Mouse (Mus musculus): ENCODE measurements around the gene Exoc3l4.
A peak's percentile ranks its signal among the peaks of the same experiment; 100 is the strongest.

Exoc3l4 gene

DNA sequence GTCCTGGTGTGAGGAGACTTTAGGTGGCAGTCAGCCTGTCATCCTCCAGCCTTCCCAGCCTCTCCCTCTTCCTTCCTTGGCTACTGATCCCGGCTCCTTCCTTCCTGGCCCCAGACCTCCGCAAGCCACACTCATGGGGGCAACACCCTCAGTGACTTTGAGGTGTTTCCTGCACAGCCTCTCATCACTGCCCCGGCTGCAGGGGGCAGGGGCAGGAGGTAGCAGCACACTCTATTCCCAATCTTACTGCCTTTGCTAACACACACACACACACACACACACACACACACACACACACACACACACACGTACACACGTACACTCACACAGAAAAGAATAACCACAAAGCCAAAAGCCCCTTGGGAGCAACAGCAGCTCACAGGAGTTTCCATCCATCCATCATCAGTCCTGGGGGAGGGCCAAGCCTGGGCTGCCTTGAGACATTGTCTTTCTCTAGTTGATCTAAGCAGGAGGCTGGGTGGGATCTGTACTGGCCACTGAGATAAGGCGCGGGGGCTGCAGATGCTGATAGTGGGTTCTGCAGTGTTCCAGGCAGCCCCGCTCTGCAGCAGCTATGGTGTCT, 18.0 kb downstream of the Exoc3l4 start:
- DNase-seq, result peak; percentile 77

DNA sequence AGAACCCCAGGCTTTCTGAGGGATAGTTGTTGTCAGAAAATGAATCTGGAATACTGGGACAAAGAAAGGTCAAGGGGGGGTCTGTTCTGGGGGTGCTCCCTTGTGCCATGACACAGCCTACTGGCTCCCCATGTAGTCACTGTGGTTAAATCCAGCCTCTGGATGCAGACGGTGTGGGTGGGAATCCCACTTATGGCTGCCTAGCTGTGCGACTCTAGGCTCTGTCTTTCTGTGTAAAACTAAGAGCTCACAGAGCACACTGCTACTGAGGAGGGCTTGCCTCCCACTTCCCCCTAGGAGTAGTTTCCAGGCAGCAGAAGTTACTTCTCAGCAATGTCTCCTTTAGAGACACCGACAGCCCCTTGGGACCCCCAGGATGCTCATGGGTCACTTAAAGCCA, 19.4 kb downstream of the Exoc3l4 start:
- no peak for DNase-seq

DNA sequence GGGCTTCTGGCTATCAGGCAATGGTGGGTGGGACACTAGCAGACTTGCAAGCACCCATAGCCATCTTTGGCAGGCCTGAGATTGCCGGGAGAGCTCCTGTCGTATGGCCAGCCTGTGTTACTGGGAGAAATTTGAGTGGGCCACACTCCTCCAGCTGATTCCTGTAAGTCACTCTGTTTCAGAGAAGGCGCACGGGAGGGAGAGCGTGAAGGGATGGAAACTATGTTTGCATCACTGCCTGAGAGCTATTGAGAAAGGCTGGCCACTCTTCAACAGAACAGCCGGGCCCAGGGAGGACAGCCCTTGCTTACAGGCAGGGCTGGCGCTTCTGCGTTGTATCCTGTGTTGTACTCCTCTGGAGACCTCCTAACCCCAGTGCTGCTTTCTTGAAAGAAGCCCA, 19.8 kb downstream of the Exoc3l4 start:
- peak; percentile 75 for DNase-seq

GRCm38 (mm10) chr12:111437222-111437900, 20.5 kb downstream of the Exoc3l4 start:
- peak; percentile 38 for DNase-seq

DNA sequence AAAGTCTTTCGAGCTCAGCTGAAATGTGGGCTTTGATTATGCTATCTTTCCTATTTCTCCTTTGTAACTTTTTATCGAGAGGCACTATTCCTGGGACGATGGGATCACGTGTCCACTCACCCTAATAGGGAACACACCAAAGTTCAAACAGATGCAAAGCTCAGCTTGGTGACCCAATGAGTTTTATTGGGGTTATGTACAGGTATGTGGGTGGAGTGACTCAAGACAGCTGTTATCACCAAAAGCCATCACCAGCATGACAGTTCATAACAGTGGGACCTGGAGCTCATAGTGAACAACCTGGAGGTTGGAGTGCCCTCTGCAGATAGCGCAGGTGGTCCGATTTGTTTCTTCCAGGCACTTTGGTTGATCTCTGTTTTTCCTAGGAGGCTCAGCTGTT, 22.0 kb downstream of the Exoc3l4 start:
- no peak for DNase-seq

GRCm38 (mm10) chr12:111440701-111441373, 24.0 kb downstream of the Exoc3l4 start:
- no peak for DNase-seq

DNA sequence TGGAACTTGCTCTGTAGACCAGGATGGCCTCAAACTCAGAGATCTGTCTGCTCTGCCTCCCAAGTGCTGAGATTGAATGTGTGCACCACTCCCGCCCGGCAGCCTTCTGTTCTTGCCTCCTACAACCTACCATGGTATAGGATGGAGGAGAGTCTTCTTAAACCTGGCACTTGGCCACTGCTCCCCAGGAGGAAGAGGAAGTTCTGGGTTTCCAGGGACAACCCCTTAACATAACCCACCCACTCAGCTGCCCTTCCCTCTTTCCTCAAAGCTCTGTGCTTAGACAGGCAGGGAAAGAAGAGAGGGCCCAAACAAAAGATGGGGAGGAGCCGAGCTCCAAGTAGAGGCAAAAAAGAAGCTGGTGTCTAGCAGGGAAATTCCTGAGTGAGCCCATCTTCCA, 24.7 kb downstream of the Exoc3l4 start:
- DNase-seq, result no peak

- DNase-seq, result peak; percentile 87
Measured at GRCm38 (mm10) chr12:111442309-111443010, 25.6 kb downstream of the Exoc3l4 start, which contains the start of gene Tnfaip2. Tnfaip2 (plus strand) TSS chr12:111442469.

DNA sequence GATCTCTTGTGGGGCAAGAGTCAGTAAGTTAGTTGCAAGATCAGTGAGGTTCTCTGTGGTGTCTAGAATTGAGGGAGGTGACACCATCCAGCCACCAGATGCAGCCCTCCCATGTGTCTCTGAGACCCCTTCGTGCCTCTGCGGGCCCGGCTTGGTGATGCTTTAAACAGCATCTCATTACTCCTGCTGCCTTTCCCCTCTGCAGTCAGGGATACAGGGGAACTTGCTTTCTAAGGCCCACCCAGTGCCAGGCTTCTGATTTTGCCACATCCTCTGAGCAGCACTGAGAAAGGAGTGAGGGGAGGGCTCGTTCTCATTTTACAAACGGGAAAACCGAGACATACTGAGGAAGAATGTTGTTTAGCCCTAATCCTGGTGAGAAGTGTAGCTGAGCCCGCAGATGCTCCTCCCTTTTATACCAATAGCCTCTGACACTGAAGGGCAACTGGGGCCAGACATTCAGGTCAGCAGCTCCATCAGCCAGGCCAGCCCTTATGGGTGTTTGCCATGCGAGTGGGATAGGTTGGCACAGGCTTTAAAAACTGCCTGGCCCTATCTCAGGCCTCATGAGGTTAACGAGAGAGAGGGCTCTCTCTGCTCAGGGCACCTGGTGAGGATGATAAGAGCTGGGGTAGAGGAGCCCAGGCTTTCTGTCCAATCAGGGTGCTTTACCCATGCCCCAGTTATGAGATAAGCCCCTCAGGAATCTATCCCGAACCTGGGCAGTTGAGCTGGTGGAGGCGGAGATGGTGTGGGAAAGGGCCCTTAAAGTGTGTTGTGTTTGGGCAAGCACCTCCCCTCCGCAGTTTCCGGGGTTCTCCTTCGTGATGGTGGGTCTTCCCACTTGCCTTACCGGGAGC, 26.4 kb downstream of the Exoc3l4 start:
- DNase-seq, result no peak

DNA sequence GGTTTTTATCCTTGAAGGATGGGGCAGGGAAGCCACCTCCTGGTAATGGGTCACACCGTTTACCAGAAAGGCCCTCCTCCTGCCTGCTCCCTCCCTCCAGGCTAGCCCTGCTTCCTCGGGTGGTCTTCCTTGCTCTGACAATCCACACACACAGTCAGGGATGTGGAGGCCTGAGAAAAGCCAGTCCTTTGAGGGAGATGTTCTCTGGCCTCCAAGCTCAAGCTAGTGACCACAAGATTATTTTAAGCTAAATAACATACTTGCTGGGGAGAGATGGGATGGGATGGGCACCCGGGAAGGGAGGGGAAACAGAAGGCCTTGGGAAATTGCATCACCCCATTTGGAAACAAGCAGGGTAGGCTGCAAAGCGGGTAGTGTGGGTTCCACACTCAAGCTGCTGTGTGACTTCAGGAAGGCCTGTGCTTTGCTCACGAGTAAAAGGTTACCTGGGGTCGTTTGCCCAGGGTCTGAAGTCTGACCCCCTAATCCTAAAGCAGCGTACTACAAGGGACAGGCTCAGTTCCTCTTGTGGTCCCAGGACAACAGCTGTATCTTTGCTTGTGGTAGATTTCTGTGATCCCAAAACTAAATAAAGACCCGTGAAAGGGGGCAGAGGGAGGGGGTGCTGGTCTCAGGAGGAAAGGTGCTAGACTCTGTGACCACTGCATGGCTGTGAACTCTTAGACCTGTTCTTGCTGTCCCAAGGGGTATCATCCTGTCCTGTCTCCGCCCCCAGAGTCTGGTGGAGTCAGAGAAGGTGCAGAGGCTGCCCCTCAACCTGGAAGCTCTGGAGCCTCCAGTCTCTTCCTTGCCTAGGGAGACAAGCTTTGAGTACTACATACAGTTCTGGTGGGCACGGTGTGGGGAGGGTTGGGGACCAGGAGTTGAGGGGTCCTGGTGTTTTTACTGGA, 27.4 kb downstream of the Exoc3l4 start:
- DNase-seq, result peak; percentile 34

GRCm38 (mm10) chr12:111445161-111445889, 28.5 kb downstream of the Exoc3l4 start:
- DNase-seq, result no peak

GRCm38 (mm10) chr12:111445890-111446613, 29.2 kb downstream of the Exoc3l4 start:
- DNase-seq, result no peak

GRCm38 (mm10) chr12:111446745-111447144, 29.9 kb downstream of the Exoc3l4 start:
- no peak for DNase-seq

GRCm38 (mm10) chr12:111447350-111447749, 30.5 kb downstream of the Exoc3l4 start:
- no peak for DNase-seq

GRCm38 (mm10) chr12:111447898-111448760, 31.3 kb downstream of the Exoc3l4 start:
- DNase-seq, result no peak

DNA sequence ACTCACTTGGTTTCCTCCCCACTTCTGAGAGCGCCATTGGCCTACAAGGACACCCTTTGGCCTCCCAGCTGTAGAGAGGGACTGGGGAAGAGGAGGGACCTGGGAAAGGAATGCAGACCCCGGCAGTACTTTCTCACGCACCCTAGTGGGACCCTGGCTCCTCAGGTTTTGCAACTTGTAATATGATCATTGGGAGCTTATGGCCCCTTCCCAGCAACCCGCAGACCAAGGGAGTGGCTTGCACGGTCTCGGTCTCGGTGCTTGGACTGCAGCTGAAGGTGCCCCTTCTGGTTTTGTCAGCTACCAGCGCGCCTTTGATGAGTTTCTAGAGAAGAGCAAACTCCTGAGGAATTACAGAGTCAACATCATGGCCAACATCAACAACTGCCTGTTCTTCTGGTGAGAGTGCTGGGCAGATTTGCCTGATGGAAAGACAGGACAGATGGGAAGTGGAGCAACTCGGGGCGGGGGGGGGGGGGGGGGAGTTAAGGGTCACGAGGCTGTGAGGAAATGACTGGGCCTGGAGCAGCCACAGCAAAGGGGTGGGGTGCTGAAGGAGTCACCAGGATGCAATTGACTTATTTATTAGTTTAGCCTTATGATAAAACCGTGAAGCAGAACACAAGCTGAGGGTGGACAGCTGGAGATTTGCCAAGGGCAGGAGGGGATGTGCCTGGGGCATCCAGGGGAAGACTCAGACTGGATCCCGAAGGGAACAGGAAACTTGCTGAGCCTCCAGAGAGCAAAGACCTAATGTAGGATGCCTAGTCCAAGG, 32.3 kb downstream of the Exoc3l4 start:
- DNase-seq, result peak; percentile 63

DNA sequence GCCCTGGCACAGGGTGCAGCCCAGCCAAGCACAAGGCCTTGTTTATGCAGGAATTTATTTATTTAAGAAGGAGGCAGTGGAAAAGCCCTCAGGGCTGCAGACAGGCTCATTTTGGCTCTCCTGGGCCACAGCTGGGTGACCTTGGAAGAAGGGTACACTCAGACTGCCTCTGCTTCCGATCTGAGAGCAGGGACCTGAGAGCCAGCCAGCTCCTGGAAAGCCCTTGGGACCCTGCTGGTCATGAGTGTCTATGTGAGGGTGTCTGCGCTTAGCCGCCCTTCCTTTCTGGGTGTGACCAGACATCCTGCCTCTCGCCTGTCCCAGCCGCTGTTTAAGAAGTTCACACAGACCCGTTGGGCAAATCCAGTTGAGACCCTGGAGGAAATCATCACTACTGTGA, 33.5 kb downstream of the Exoc3l4 start:
- peak; percentile 62 for DNase-seq

GRCm38 (mm10) chr12:111451561-111451960, 34.7 kb downstream of the Exoc3l4 start:
- no peak for DNase-seq

Measured in lung, postnatal 10 days (tissue).